Mouse (Mus musculus): Measurements from ENCODE around the gene Hoxa4. TPM values are rescaled to one million over a fixed set of nuclear protein-coding genes. Genes with fewer than 3 reads are reported as not detected.
A peak's percentile ranks its signal among the peaks of the same experiment; 100 is the strongest.

Hoxa4 gene
- polyA plus RNA-seq, 1 experiment from 2014 or later = 11.7 TPM

GRCm38 (mm10) chr6:52154044-52154443, 37.5 kb downstream of the Hoxa4 start:
- DNase-seq (ENCODE audit: low spot score) (peak; percentile 21), ATAC-seq (ENCODE audit: insufficient read depth, low FRiP score, low TSS enrichment) (no peak)
- Histone ChIP-seq H3K9ac (ENCODE audit: low read length) (no peak overlapping the region), H3K4me1 (ENCODE audit: control insufficient read depth, insufficient read depth, low read length) (peaks cover 47% of the 10 kb centered on the region), H3K4me3 (ENCODE audit: low read depth, low read length) (0 out of 2 replicates have a peak overlapping the region, but pooled peaks have one; percentile 2), H3K36me3 (ENCODE audit: control insufficient read depth, insufficient read depth, low read length) (no peaks in the 10 kb centered on the region), H3K9me3 (ENCODE audit: control insufficient read depth, low read length) (no peaks in the 10 kb centered on the region), H3K4me2 (ENCODE audit: low read depth) (peak overlapping the region; percentile 23; the same call in 1 of the 2 replicates), H3K27ac (ENCODE audit: low read depth, low read length) (peak overlapping the region; percentile 54; the same call in 1 of the 2 replicates), H3K27me3 (ENCODE audit: control insufficient read depth, insufficient read depth, low read length) (no peaks in the 10 kb centered on the region)
- 12% methylated on average over 5 of the region's 5 CpGs for WGBS

- no peak overlapping the region for H3K27ac ChIP-seq (ENCODE audit: low read depth, low read length)
- H3K4me3 ChIP-seq (ENCODE audit: low read depth, low read length) = no peak overlapping the region
- H3K4me2 ChIP-seq (ENCODE audit: low read depth) = peak overlapping the region; percentile 16; the same call in 1 of the 2 replicates
- WGBS = under 1% methylated on average over 6 of the region's 6 CpGs
- H3K9ac ChIP-seq (ENCODE audit: low read length) = no peak overlapping the region
- H3K9me3 ChIP-seq (ENCODE audit: control insufficient read depth, low read length) = no peaks in the 10 kb centered on the region
- H3K36me3 ChIP-seq (ENCODE audit: control insufficient read depth, insufficient read depth, low read length) = no peaks in the 10 kb centered on the region
- DNase-seq (ENCODE audit: low spot score) (peak; percentile 46), ATAC-seq (ENCODE audit: insufficient read depth, low FRiP score, low TSS enrichment) (no peak)
- peaks cover 47% of the 10 kb centered on the region for H3K4me1 ChIP-seq (ENCODE audit: control insufficient read depth, insufficient read depth, low read length)
- no peaks in the 10 kb centered on the region for H3K27me3 ChIP-seq (ENCODE audit: control insufficient read depth, insufficient read depth, low read length)
Observed at GRCm38 (mm10) chr6:52153270-52153669, 38.3 kb downstream of the Hoxa4 start.

GRCm38 (mm10) chr6:52152226-52153193, 39.0 kb downstream of the Hoxa4 start:
- Histone ChIP-seq H3K4me3 (ENCODE audit: low read depth, low read length) (no peak overlapping the region), H3K27me3 (ENCODE audit: control insufficient read depth, insufficient read depth, low read length) (no peaks in the 10 kb centered on the region), H3K36me3 (ENCODE audit: control insufficient read depth, insufficient read depth, low read length) (no peaks in the 10 kb centered on the region), H3K9me3 (ENCODE audit: control insufficient read depth, low read length) (no peaks in the 10 kb centered on the region), H3K4me1 (ENCODE audit: control insufficient read depth, insufficient read depth, low read length) (peaks cover 46% of the 10 kb centered on the region), H3K9ac (ENCODE audit: low read length) (no peak overlapping the region), H3K27ac (ENCODE audit: low read depth, low read length) (no peak overlapping the region), H3K4me2 (ENCODE audit: low read depth) (peak overlapping the region; percentile 16; the same call in 1 of the 2 replicates)
- no peak for ATAC-seq (ENCODE audit: insufficient read depth, low FRiP score, low TSS enrichment)
- peak; percentile 36 for DNase-seq (ENCODE audit: low spot score)
- whole genome bisulfite sequencing = 12% methylated on average over 16 of the region's 16 CpGs

GRCm38 (mm10) chr6:52151571-52151970, 40.0 kb downstream of the Hoxa4 start:
- no peak overlapping the region for H3K4me2 ChIP-seq (ENCODE audit: low read depth)
- peaks cover 40% of the 10 kb centered on the region for H3K4me1 ChIP-seq (ENCODE audit: control insufficient read depth, insufficient read depth, low read length)
- H3K9me3 ChIP-seq (ENCODE audit: control insufficient read depth, low read length) = no peaks in the 10 kb centered on the region
- no peak for DNase-seq (ENCODE audit: low spot score)
- H3K36me3 ChIP-seq (ENCODE audit: control insufficient read depth, insufficient read depth, low read length) = no peaks in the 10 kb centered on the region
- ATAC-seq (ENCODE audit: insufficient read depth, low FRiP score, low TSS enrichment) = no peak
- no peak overlapping the region for H3K4me3 ChIP-seq (ENCODE audit: low read depth, low read length)
- 29% methylated on average over 4 of the region's 4 CpGs for WGBS
- H3K27me3 ChIP-seq (ENCODE audit: control insufficient read depth, insufficient read depth, low read length) = no peaks in the 10 kb centered on the region
- no peak overlapping the region for H3K9ac ChIP-seq (ENCODE audit: low read length)
- no peak overlapping the region for H3K27ac ChIP-seq (ENCODE audit: low read depth, low read length)

- WGBS = 5% methylated on average over 16 of the region's 16 CpGs
- 0 out of 2 replicates have a peak overlapping the region, but pooled peaks have one; percentile 10 for H3K4me3 ChIP-seq (ENCODE audit: low read depth, low read length)
- peak overlapping the region; percentile 18 for H3K9ac ChIP-seq (ENCODE audit: low read length)
- H3K4me1 ChIP-seq (ENCODE audit: control insufficient read depth, insufficient read depth, low read length) = peaks cover 35% of the 10 kb centered on the region
- DNase-seq (ENCODE audit: low spot score) (peak; percentile 56), ATAC-seq (ENCODE audit: insufficient read depth, low FRiP score, low TSS enrichment) (no peak)
- H3K9me3 ChIP-seq (ENCODE audit: control insufficient read depth, low read length) = no peaks in the 10 kb centered on the region
- H3K4me2 ChIP-seq (ENCODE audit: low read depth) = peak overlapping the region; percentile 26
- H3K27ac ChIP-seq (ENCODE audit: low read depth, low read length) = no peak overlapping the region
- no peaks in the 10 kb centered on the region for H3K36me3 ChIP-seq (ENCODE audit: control insufficient read depth, insufficient read depth, low read length)
- no peaks in the 10 kb centered on the region for H3K27me3 ChIP-seq (ENCODE audit: control insufficient read depth, insufficient read depth, low read length)
Observed at GRCm38 (mm10) chr6:52150401-52150966, 41.1 kb downstream of the Hoxa4 start.

MicroRNAs within 50 kb of the gene (microRNA counts, 519-probe panel; counts per million panel counts)
- microRNA mmu-miR-196b = 5,281 counts per million, percentile 92 among the panel's probes with 10 or more counts

Small RNA genes within 50 kb of the gene (microRNA-seq; reads per million reads assigned to microRNA genes)
- 12,174 reads per million, percentile 97 among the genes with 10 or more reads in this experiment for gene Mir196b

Other genes with a start within 250 kb of the Hoxa4 start
- gene Skap2, start 179.2 kb downstream of the Hoxa4 start, polyA plus RNA-seq (2014; fragmentation: Nextera tagmentation; extraction: Ambion mirVana) = 70.1 and 71.8 TPM in 2 replicates
- gene Hoxa1, start 33.4 kb downstream of the Hoxa4 start, polyA plus RNA-seq (2014; fragmentation: Nextera tagmentation; extraction: Ambion mirVana) = 8.0 and 9.3 TPM in 2 replicates
- gene Hoxa2, start 26.9 kb downstream of the Hoxa4 start, polyA plus RNA-seq (2014; fragmentation: Nextera tagmentation; extraction: Ambion mirVana) = 36.0 and 37.5 TPM in 2 replicates
- 4.1 and 4.5 TPM in 2 replicates for gene 5730596B20Rik, start 14.3 kb downstream of the Hoxa4 start, polyA plus RNA-seq (2014; fragmentation: Nextera tagmentation; extraction: Ambion mirVana)
- gene Hoxa5, start 12.8 kb upstream of the Hoxa4 start, polyA plus RNA-seq (2014; fragmentation: Nextera tagmentation; extraction: Ambion mirVana) = 53.4 and 56.5 TPM in 2 replicates
- gene Hoxa6, start 17.0 kb upstream of the Hoxa4 start, polyA plus RNA-seq (2014; fragmentation: Nextera tagmentation; extraction: Ambion mirVana) = 16.0 and 18.8 TPM in 2 replicates
- 20.2 TPM in 2 replicates for gene Hoxa3, start 21.6 kb upstream of the Hoxa4 start, polyA plus RNA-seq (2014; fragmentation: Nextera tagmentation; extraction: Ambion mirVana)
- gene Gm28308, start 21.6 kb upstream of the Hoxa4 start, polyA plus RNA-seq (2014; fragmentation: Nextera tagmentation; extraction: Ambion mirVana) = not detected in 2 replicates
- 61.2 and 71.3 TPM in 2 replicates for gene Hoxa7, start 30.1 kb upstream of the Hoxa4 start, polyA plus RNA-seq (2014; fragmentation: Nextera tagmentation; extraction: Ambion mirVana)
- 98.8 and 105 TPM in 2 replicates for gene Hoxa9, start 39.3 kb upstream of the Hoxa4 start, polyA plus RNA-seq (2014; fragmentation: Nextera tagmentation; extraction: Ambion mirVana)
- gene Hoxa10, start 49.1 kb upstream of the Hoxa4 start, polyA plus RNA-seq (2014; fragmentation: Nextera tagmentation; extraction: Ambion mirVana) = 70.6 and 72.8 TPM in 2 replicates
- 6.0 and 6.7 TPM in 2 replicates for gene Hoxa11, start 54.1 kb upstream of the Hoxa4 start, polyA plus RNA-seq (2014; fragmentation: Nextera tagmentation; extraction: Ambion mirVana)
- 0.11 and 0.26 TPM in 2 replicates for gene Hoxa13, start 69.1 kb upstream of the Hoxa4 start, polyA plus RNA-seq (2014; fragmentation: Nextera tagmentation; extraction: Ambion mirVana)
- gene Evx1, start 121.7 kb upstream of the Hoxa4 start, polyA plus RNA-seq (2014; fragmentation: Nextera tagmentation; extraction: Ambion mirVana) = 1.9 TPM in 2 replicates

Measured in neural tube, embryonic 11.5 days (tissue).